Mouse (Mus musculus) spleen, postnatal 10 days (tissue): ENCODE measurements around the gene Rhou.

Source experiments
- DNase-seq, 2 experiments: peaks; one replicate each; pipeline ENCODE4 v3.0.0; 2021 to 2022; ENCODE audit warnings: low spot score in 2 of 2

Gene Rhou

GRCm38 (mm10) chr8:123692165-123692962, 38.6 kb downstream of the Rhou start:
- no peak for DNase-seq

GRCm38 (mm10) chr8:123696167-123696566, 42.4 kb downstream of the Rhou start:
- no peak for DNase-seq

GRCm38 (mm10) chr8:123697329-123697728, 43.6 kb downstream of the Rhou start:
- DNase-seq, result no peak

- no peak for DNase-seq
Observed at GRCm38 (mm10) chr8:123700399-123701070, 46.8 kb downstream of the Rhou start.

GRCm38 (mm10) chr8:123701952-123702587, 48.3 kb downstream of the Rhou start:
- no peak for DNase-seq

GRCm38 (mm10) chr8:123705376-123705775, 51.6 kb downstream of the Rhou start:
- DNase-seq, result no peak

- no peak for DNase-seq
Observed at GRCm38 (mm10) chr8:123707137-123707536, 53.4 kb downstream of the Rhou start.

GRCm38 (mm10) chr8:123708729-123709128, 55.0 kb downstream of the Rhou start:
- no peak for DNase-seq

GRCm38 (mm10) chr8:123710335-123710734, 56.6 kb downstream of the Rhou start:
- no peak for DNase-seq
